8 mouse cellular contexts compared by ENCODE assay signal in the genomic region with DNA sequence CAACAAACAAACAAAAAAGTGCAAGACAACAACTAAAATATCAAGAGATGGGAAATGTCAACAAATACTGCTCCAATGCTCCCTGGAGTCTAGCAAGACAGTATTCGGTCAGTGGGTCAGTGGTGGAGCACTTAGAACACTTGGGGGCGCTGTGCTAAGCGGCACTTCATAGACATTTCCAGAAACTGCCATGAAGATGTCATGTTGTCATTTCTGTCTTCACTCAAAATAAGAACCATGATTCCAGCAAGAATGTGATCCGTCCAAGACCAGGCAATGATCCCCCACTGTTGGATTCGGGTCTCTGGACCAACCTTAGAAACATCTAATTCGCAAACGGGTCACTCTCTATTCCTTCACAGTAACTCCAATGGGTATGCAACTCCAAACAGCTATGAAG. TPM values are rescaled to one million over a fixed set of nuclear protein-coding genes. Genes with fewer than 3 reads are reported as not detected.
DNase-seq lines count a peak whose midpoint lies in the region; ATAC-seq and TF ChIP-seq lines count a peak whose summit lies in the region.

No protein-coding gene starts in this region.

- no peaks in the 10 kb centered on the region for H3K9me3 ChIP-seq in E14TG2a.4 (ENCODE audit: low read length)
- H3K9me3 ChIP-seq in lung, embryonic 15.5 days: no peaks in the 10 kb centered on the region

- TF ChIP-seq CTCF in E14TG2a.4 (conservative IDR thresholded peaks at IDR 0.05; ENCODE audit: low read length): peak; percentile 86
- TF ChIP-seq CTCF in kidney, adult 2 months (conservative IDR thresholded peaks at IDR 0.05; ENCODE audit: insufficient read depth, insufficient read length, low read depth, low read length): peak; percentile 47

- H3K27me3 ChIP-seq in E14TG2a.4 (ENCODE audit: insufficient read depth, low read length): no peaks in the 10 kb centered on the region
- H3K27me3 ChIP-seq in kidney, adult 2 months (replicated peaks; ENCODE audit: control insufficient read depth, insufficient read depth, low read length): no peaks in the 10 kb centered on the region
- no peaks in the 10 kb centered on the region for H3K27me3 ChIP-seq in lung, embryonic 15.5 days

- ATAC-seq in lung, embryonic 15.5 days (ENCODE audit: borderline replicate concordance, extremely low read depth, low FRiP score, low TSS enrichment): no peak
- ATAC-seq in neutrophil, adult 5-6 weeks (ENCODE audit: extremely low read depth, insufficient number of reproducible peaks, low FRiP score, poor library complexity, severe bottlenecking): peak; percentile 47; the same call in 1 of the 2 replicates

- no peak overlapping the region for H3K27ac ChIP-seq in kidney, adult 2 months (ENCODE audit: insufficient read depth, low read depth, low read length)
- no peak overlapping the region for H3K27ac ChIP-seq in lung, embryonic 15.5 days

- 26% methylated on average over 7 of the region's 7 CpGs for WGBS in kidney, adult 2 months
- 17% methylated on average over 7 of the region's 7 CpGs for WGBS in lung, embryonic 15.5 days

- peaks cover 65% of the 10 kb centered on the region for H3K4me1 ChIP-seq in E14TG2a.4 (replicated peaks; ENCODE audit: low read depth, low read length)
- H3K4me1 ChIP-seq in kidney, adult 2 months (ENCODE audit: control insufficient read depth, insufficient read depth, low read length): peaks cover 4% of the 10 kb centered on the region; the same call in 1 of the 2 replicates
- H3K4me1 ChIP-seq in lung, embryonic 15.5 days: peaks cover 22% of the 10 kb centered on the region

- peak overlapping the region; percentile 75 for H3K4me2 ChIP-seq in lung, embryonic 15.5 days

- no peak overlapping the region for H3K9ac ChIP-seq in lung, embryonic 15.5 days

- intact Hi-C loops in gastrocnemius, postnatal 14 days (cut with DNase I; ENCODE audit: low total_unique reads): loop anchor here (5.0 kb wide), 3 partner anchors 42 to 153 kb away; partner anchors contain the start of gene 1700016D06Rik

- peak; percentile 88 for DNase-seq in 416B (ENCODE audit: low read depth)
- DNase-seq in cerebellum, adult 9-11 months: peak; percentile 53
- DNase-seq in gastrocnemius, postnatal 14 days: peak; percentile 44
- DNase-seq in kidney, adult 2 months: peak; percentile 28
- no peak for DNase-seq in urinary bladder, postnatal 10 days (ENCODE audit: low spot score)

- peaks cover 43% of the 10 kb centered on the region for H3K36me3 ChIP-seq in E14TG2a.4 (ENCODE audit: insufficient read depth, low read length)
- no peaks in the 10 kb centered on the region for H3K36me3 ChIP-seq in kidney, adult 2 months (ENCODE audit: control insufficient read depth, insufficient read depth, low read length)
- peaks cover 15% of the 10 kb centered on the region; the same call in 1 of the 2 replicates for H3K36me3 ChIP-seq in lung, embryonic 15.5 days

- TF ChIP-seq POLR2A in kidney, adult 2 months (IDR thresholded peaks at IDR 0.05; ENCODE audit: low read depth, low read length): no peak

- H3K4me3 ChIP-seq in E14TG2a.4 (replicated peaks; ENCODE audit: low read length): peak overlapping the region; percentile 90
- H3K4me3 ChIP-seq in kidney, adult 2 months (ENCODE audit: insufficient read depth, low read depth, low read length): no peak overlapping the region; the same call in 1 of the 2 replicates
- H3K4me3 ChIP-seq in lung, embryonic 15.5 days: peak overlapping the region; percentile 74

RNA-seq across cellular contexts. Expression of gene Cars2, which starts 0.9 kb away (rescaled TPM):
- total RNA-seq in gastrocnemius, postnatal 14 days (2021): 10 to 100 TPM; 12.8 to 13.8 TPM
- 50.7 and 56.6 TPM in 2 replicates for polyA plus RNA-seq in kidney, adult 2 months (2012; rRNA removed)
- polyA plus RNA-seq in lung, embryonic 15.5 days (2015; fragmentation: Nextera tagmentation; extraction: Ambion mirVana): 23.5 and 24.3 TPM in 2 replicates
- total RNA-seq in neutrophil, adult 5-6 weeks (2017): 27.9 and 32.9 TPM in 2 replicates

RNA-seq across cellular contexts. Expression of gene Ing1, which starts 5.7 kb away (rescaled TPM):
- 10 to 100 TPM; 21.0 to 21.2 TPM for total RNA-seq in gastrocnemius, postnatal 14 days (2021)
- polyA plus RNA-seq in kidney, adult 2 months (2012; rRNA removed): 12.0 and 16.3 TPM in 2 replicates
- 47.4 and 48.1 TPM in 2 replicates for polyA plus RNA-seq in lung, embryonic 15.5 days (2015; fragmentation: Nextera tagmentation; extraction: Ambion mirVana)
- total RNA-seq in neutrophil, adult 5-6 weeks (2017): 113 and 115 TPM in 2 replicates

RNA-seq across cellular contexts. Expression of gene Naxd, which starts 52.4 kb away (rescaled TPM):
- total RNA-seq in gastrocnemius, postnatal 14 days (2021): 10 to 100 TPM; 23.4 to 27.3 TPM
- 111 and 118 TPM in 2 replicates for polyA plus RNA-seq in kidney, adult 2 months (2012; rRNA removed)
- 141 and 157 TPM in 2 replicates for polyA plus RNA-seq in lung, embryonic 15.5 days (2015; fragmentation: Nextera tagmentation; extraction: Ambion mirVana)
- total RNA-seq in neutrophil, adult 5-6 weeks (2017): 55.1 and 63.1 TPM in 2 replicates
